Mouse (Mus musculus): ENCODE results near the gene Thsd4. TPM values are rescaled to one million over a fixed set of nuclear protein-coding genes. Genes with fewer than 3 reads are reported as not detected.

Gene Thsd4
- total RNA-seq, 1 experiment, result 1.6 TPM

DNA sequence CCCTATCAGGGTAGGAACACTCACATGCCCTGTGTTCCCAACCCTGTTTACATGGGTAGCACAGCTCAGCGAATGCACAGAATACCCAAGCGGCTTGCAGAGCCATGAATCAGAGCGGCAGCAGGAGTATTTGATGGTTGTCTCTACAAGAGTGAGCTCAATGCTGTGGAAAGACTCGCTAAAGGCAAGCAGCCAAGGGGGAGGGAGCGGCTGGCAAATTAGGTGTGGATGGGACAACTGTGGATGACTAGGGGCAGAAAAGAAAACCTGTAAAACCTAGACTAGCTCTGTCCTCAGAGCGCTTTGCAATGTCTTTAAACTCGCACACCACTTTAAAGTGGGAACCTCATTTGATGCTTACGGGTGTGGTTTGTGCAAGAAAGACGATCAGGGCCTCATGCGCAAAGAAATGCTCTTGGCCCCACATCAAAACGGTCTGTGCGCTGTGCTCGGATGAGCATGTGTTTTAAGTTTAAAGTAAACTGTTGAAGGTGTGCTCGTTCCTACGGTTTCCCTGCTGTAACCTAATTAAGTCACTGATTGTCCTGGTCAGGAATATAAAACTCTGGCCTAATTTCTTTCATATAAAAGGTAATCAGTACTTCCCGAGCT is 30.3 kb downstream of the Thsd4 start:
- Histone ChIP-seq H3K9me3 (ENCODE audit: control insufficient read depth, insufficient read depth, low read depth, low read length) (no peaks in the 10 kb centered on the region), H3K9ac (ENCODE audit: insufficient read depth, low read depth, low read length, poor library complexity, severe bottlenecking) (no peak overlapping the region), H3K36me3 (ENCODE audit: control insufficient read depth, insufficient read depth, low read length, poor library complexity, severe bottlenecking) (no peaks in the 10 kb centered on the region), H3K4me1 (ENCODE audit: control insufficient read depth in 2 of 2, insufficient read depth in 2 of 2, low read length in 2 of 2, poor library complexity in 1 of 2) (no peaks in the 10 kb centered on the region), H3K4me3 (ENCODE audit: insufficient read depth in 1 of 2, low read depth in 1 of 2, low read length in 2 of 2, poor library complexity in 1 of 2, severe bottlenecking in 1 of 2) (no peak overlapping the region), H3K27ac (ENCODE audit: insufficient read depth, low read depth, low read length, poor library complexity, severe bottlenecking) (no peak overlapping the region)
- in situ Hi-C loops (cut with MboI; ENCODE audit: low sequenced_read_pairs in 2 of 2, unreplicated experiment in 2 of 2), result no loop called here
- TF ChIP-seq MAFK (IDR thresholded peaks at IDR 0.05; ENCODE audit: insufficient read depth, low read depth, low read length), result no peak
- TF ChIP-seq HCFC1 (IDR thresholded peaks at IDR 0.05; ENCODE audit: borderline replicate concordance, insufficient read depth, low read length), result no peak
- no peak for TF ChIP-seq CHD2 (IDR thresholded peaks at IDR 0.05; ENCODE audit: low read depth, low read length)
- TF ChIP-seq ZNF384 (IDR thresholded peaks at IDR 0.05; ENCODE audit: low read depth, low read length), result no peak
- TF ChIP-seq ZC3H11A (IDR thresholded peaks at IDR 0.05; ENCODE audit: borderline replicate concordance, low read depth, low read length), result no peak
- no peak for DNase-seq (ENCODE audit: low read depth, low spot score)

DNA sequence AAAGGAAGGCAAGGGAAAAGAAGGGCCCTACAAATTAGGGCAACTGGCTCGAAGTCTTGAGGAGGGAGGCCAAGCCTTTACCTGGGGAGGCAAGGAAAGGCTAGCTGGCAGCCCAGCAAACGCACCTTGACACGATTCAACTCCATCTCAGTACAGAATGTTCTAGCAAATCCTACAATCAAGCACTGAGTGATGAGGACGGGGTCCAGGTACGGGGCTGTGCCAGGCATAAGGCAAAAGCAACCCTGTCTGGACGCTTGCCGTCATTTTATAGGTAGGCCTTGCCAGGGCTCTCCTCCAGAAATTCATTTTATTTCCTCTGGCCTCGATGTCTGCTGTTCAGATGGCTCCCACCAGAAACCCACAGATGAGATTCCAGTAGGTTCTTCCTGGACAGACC is 30.8 kb downstream of the Thsd4 start:
- no peak for DNase-seq (ENCODE audit: low read depth, low spot score)
- no peaks in the 10 kb centered on the region for H3K36me3 ChIP-seq (ENCODE audit: control insufficient read depth, insufficient read depth, low read length, poor library complexity, severe bottlenecking)
- no peak overlapping the region for H3K27ac ChIP-seq (ENCODE audit: insufficient read depth, low read depth, low read length, poor library complexity, severe bottlenecking)
- no peak overlapping the region for H3K4me3 ChIP-seq (ENCODE audit: insufficient read depth in 1 of 2, low read depth in 1 of 2, low read length in 2 of 2, poor library complexity in 1 of 2, severe bottlenecking in 1 of 2)
- H3K4me1 ChIP-seq (ENCODE audit: control insufficient read depth in 2 of 2, insufficient read depth in 2 of 2, low read length in 2 of 2, poor library complexity in 1 of 2), result no peaks in the 10 kb centered on the region
- in situ Hi-C loops (cut with MboI; ENCODE audit: low sequenced_read_pairs in 2 of 2, unreplicated experiment in 2 of 2), result no loop called here
- no peak overlapping the region for H3K9ac ChIP-seq (ENCODE audit: insufficient read depth, low read depth, low read length, poor library complexity, severe bottlenecking)
- TF ChIP-seq ZC3H11A (IDR thresholded peaks at IDR 0.05; ENCODE audit: borderline replicate concordance, low read depth, low read length), result no peak
- TF ChIP-seq HCFC1 (IDR thresholded peaks at IDR 0.05; ENCODE audit: borderline replicate concordance, insufficient read depth, low read length), result no peak
- TF ChIP-seq ZNF384 (IDR thresholded peaks at IDR 0.05; ENCODE audit: low read depth, low read length), result no peak
- TF ChIP-seq CHD2 (IDR thresholded peaks at IDR 0.05; ENCODE audit: low read depth, low read length), result no peak
- TF ChIP-seq MAFK (IDR thresholded peaks at IDR 0.05; ENCODE audit: insufficient read depth, low read depth, low read length), result no peak
- H3K9me3 ChIP-seq (ENCODE audit: control insufficient read depth, insufficient read depth, low read depth, low read length), result no peaks in the 10 kb centered on the region

DNA sequence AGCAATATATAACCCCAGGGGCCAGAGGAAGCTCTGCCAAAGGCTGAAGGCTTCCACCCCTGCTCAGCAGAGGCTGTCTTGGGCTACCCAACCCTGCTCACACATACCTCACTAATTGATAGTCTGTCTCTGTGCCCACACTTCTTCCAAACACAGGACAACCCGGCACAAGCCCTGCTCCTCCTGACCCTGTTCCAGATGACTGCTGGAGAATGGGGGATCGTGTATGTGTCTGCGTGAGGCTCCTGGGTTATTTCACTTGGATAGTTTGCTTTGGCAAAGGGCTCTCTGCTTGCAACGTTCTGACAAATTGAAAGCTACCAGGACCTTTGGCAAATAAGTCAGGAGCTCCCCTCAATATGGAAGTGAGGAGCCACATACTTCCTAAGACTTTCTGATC is 33.0 kb downstream of the Thsd4 start:
- TF ChIP-seq ZC3H11A (IDR thresholded peaks at IDR 0.05; ENCODE audit: borderline replicate concordance, low read depth, low read length), result no peak
- TF ChIP-seq ZNF384 (IDR thresholded peaks at IDR 0.05; ENCODE audit: low read depth, low read length), result no peak
- no peak for TF ChIP-seq MAFK (IDR thresholded peaks at IDR 0.05; ENCODE audit: insufficient read depth, low read depth, low read length)
- no peak for TF ChIP-seq CHD2 (IDR thresholded peaks at IDR 0.05; ENCODE audit: low read depth, low read length)
- TF ChIP-seq HCFC1 (IDR thresholded peaks at IDR 0.05; ENCODE audit: borderline replicate concordance, insufficient read depth, low read length), result no peak

DNA sequence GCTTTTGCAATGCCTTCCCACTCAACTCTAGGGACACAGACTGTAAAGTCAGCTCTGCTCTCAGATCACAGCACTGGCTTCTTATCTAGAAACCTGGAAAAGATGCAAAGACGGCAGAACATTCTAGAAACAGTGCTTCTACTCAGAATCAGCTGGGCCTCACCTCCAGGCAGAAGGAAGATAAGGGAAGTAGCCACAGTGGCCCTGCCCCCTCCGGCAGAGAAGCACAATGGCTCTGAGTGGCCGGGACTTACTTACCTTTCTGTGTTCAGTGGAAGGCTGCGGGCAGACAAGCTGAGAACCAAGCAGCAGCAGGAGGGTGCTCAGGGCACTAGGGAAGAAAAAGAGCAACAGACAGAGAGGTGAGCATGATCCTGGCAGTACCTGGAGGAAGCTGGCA is 39.7 kb downstream of the Thsd4 start:
- Histone ChIP-seq H3K9me3 (ENCODE audit: control insufficient read depth, insufficient read depth, low read depth, low read length) (no peaks in the 10 kb centered on the region), H3K9ac (ENCODE audit: insufficient read depth, low read depth, low read length, poor library complexity, severe bottlenecking) (no peak overlapping the region), H3K27ac (ENCODE audit: insufficient read depth, low read depth, low read length, poor library complexity, severe bottlenecking) (no peak overlapping the region)

More for the DNA sequence above, 33.0 kb downstream of the Thsd4 start:
- Histone ChIP-seq H3K9me3 (ENCODE audit: control insufficient read depth, insufficient read depth, low read depth, low read length) (no peaks in the 10 kb centered on the region), H3K9ac (ENCODE audit: insufficient read depth, low read depth, low read length, poor library complexity, severe bottlenecking) (no peak overlapping the region), H3K36me3 (ENCODE audit: control insufficient read depth, insufficient read depth, low read length, poor library complexity, severe bottlenecking) (no peaks in the 10 kb centered on the region), H3K4me1 (ENCODE audit: control insufficient read depth in 2 of 2, insufficient read depth in 2 of 2, low read length in 2 of 2, poor library complexity in 1 of 2) (no peaks in the 10 kb centered on the region), H3K27ac (ENCODE audit: insufficient read depth, low read depth, low read length, poor library complexity, severe bottlenecking) (no peak overlapping the region), H3K4me3 (ENCODE audit: insufficient read depth in 1 of 2, low read depth in 1 of 2, low read length in 2 of 2, poor library complexity in 1 of 2, severe bottlenecking in 1 of 2) (no peak overlapping the region)
- in situ Hi-C loops (cut with MboI; ENCODE audit: low sequenced_read_pairs in 2 of 2, unreplicated experiment in 2 of 2), result no loop called here
- DNase-seq (ENCODE audit: low read depth, low spot score), result no peak

More for the DNA sequence above, 39.7 kb downstream of the Thsd4 start:
- no peak overlapping the region for H3K4me3 ChIP-seq (ENCODE audit: insufficient read depth in 1 of 2, low read depth in 1 of 2, low read length in 2 of 2, poor library complexity in 1 of 2, severe bottlenecking in 1 of 2)
- in situ Hi-C loops (cut with MboI; ENCODE audit: low sequenced_read_pairs in 2 of 2, unreplicated experiment in 2 of 2), result no loop called here
- TF ChIP-seq MAFK (IDR thresholded peaks at IDR 0.05; ENCODE audit: insufficient read depth, low read depth, low read length), result no peak
- no peak for TF ChIP-seq HCFC1 (IDR thresholded peaks at IDR 0.05; ENCODE audit: borderline replicate concordance, insufficient read depth, low read length)
- TF ChIP-seq CHD2 (IDR thresholded peaks at IDR 0.05; ENCODE audit: low read depth, low read length), result no peak
- no peak for TF ChIP-seq ZNF384 (IDR thresholded peaks at IDR 0.05; ENCODE audit: low read depth, low read length)
- no peak for TF ChIP-seq ZC3H11A (IDR thresholded peaks at IDR 0.05; ENCODE audit: borderline replicate concordance, low read depth, low read length)
- H3K4me1 ChIP-seq (ENCODE audit: control insufficient read depth in 2 of 2, insufficient read depth in 2 of 2, low read length in 2 of 2, poor library complexity in 1 of 2), result no peaks in the 10 kb centered on the region
- H3K36me3 ChIP-seq (ENCODE audit: control insufficient read depth, insufficient read depth, low read length, poor library complexity, severe bottlenecking), result no peaks in the 10 kb centered on the region
- DNase-seq (ENCODE audit: low read depth, low spot score), result no peak
